In genomic region chr7:30551445-30552101, GRCm38 (mm10) we compare ENCODE assay signal across 8 mouse cellular contexts. TPM values are rescaled to one million over a fixed set of nuclear protein-coding genes. Genes with fewer than 3 reads are reported as not detected.
DNase-seq lines count a peak whose midpoint lies in the region.

No protein-coding gene starts in this region.

- peak overlapping the region; percentile 68 for H3K4me3 ChIP-seq in hindbrain, embryonic 10.5 days

- peaks cover 54% of the 10 kb centered on the region for H3K36me3 ChIP-seq in hindbrain, embryonic 10.5 days

- H3K4me1 ChIP-seq in hindbrain, embryonic 10.5 days (replicated peaks), result peaks cover 19% of the 10 kb centered on the region

- peaks cover 6% of the 10 kb centered on the region; the same call in 1 of the 2 replicates for H3K27me3 ChIP-seq in hindbrain, embryonic 10.5 days (ENCODE audit: insufficient read depth, poor library complexity, severe bottlenecking)

- WGBS in hindbrain, embryonic 10.5 days, result 3% methylated on average over 10 of the region's 10 CpGs

- no peaks in the 10 kb centered on the region for H3K9me3 ChIP-seq in hindbrain, embryonic 10.5 days

- peak; percentile 61 for DNase-seq in adrenal gland, postnatal 14 days
- DNase-seq in adrenal gland, postnatal 25 days, result no peak
- DNase-seq in retina, adult 2 months (ENCODE audit: low read depth, low spot score), result peak; percentile 71
- DNase-seq in retina, postnatal 1 day, result no peak
- DNase-seq in hindbrain, embryonic 10.5 days (ENCODE audit: low spot score), result no peak
- peak; percentile 85 for DNase-seq in lung, postnatal 36 days
- no peak for DNase-seq in ovary, postnatal 36 days (ENCODE audit: low spot score)
- DNase-seq in gastrocnemius, adult 18-20 months (ENCODE audit: low spot score), result no peak

- H3K27ac ChIP-seq in hindbrain, embryonic 10.5 days, result peak overlapping the region; percentile 96

RNA-seq across cellular contexts. Expression of gene Hspb6, which starts 0.4 kb away (rescaled TPM):
- total RNA-seq in adrenal gland, postnatal 14 days (2021), result 24.2 and 29.4 TPM in 2 replicates
- 30.2 and 33.5 TPM in 2 replicates for total RNA-seq in adrenal gland, postnatal 25 days (2021)
- 4.1 and 5.3 TPM in 2 replicates for polyA plus RNA-seq in hindbrain, embryonic 10.5 days (2016; fragmentation: Nextera tagmentation; extraction: Ambion mirVana)
- 1,000 to 10,000 TPM; 1,641 to 2,096 TPM for total RNA-seq in gastrocnemius, adult 18-20 months (2021)

RNA-seq across cellular contexts. Expression of gene Proser3, which starts 0.5 kb away (rescaled TPM):
- 7.6 and 9.2 TPM in 2 replicates for total RNA-seq in adrenal gland, postnatal 14 days (2021)
- total RNA-seq in adrenal gland, postnatal 25 days (2021), result 14.8 TPM in 2 replicates
- 13.8 and 15.1 TPM in 2 replicates for polyA plus RNA-seq in hindbrain, embryonic 10.5 days (2016; fragmentation: Nextera tagmentation; extraction: Ambion mirVana)
- total RNA-seq in gastrocnemius, adult 18-20 months (2021), result 1 to 10 TPM; 5.1 to 8.0 TPM

RNA-seq across cellular contexts. Expression of gene Lin37, which starts 8.1 kb away (rescaled TPM):
- 41.6 and 46.3 TPM in 2 replicates for total RNA-seq in adrenal gland, postnatal 14 days (2021)
- 56.9 and 67.6 TPM in 2 replicates for total RNA-seq in adrenal gland, postnatal 25 days (2021)
- 47.6 and 50.2 TPM in 2 replicates for polyA plus RNA-seq in hindbrain, embryonic 10.5 days (2016; fragmentation: Nextera tagmentation; extraction: Ambion mirVana)
- 1 to 10 TPM; 8.7 to 9.0 TPM for total RNA-seq in gastrocnemius, adult 18-20 months (2021)

RNA-seq across cellular contexts. Expression of gene U2af1l4, which starts 11.5 kb away (rescaled TPM):
- total RNA-seq in adrenal gland, postnatal 14 days (2021), result 60.3 and 66.8 TPM in 2 replicates
- total RNA-seq in adrenal gland, postnatal 25 days (2021), result 71.9 and 81.8 TPM in 2 replicates
- polyA plus RNA-seq in hindbrain, embryonic 10.5 days (2016; fragmentation: Nextera tagmentation; extraction: Ambion mirVana), result 96.0 and 106 TPM in 2 replicates
- total RNA-seq in gastrocnemius, adult 18-20 months (2021), result 10 to 100 TPM; 50.9 to 53.6 TPM

RNA-seq across cellular contexts. Expression of gene Gm49396, which starts 11.6 kb away (rescaled TPM):
- 3.8 and 4.6 TPM in 2 replicates for total RNA-seq in adrenal gland, postnatal 14 days (2021)
- 6.3 and 8.0 TPM in 2 replicates for total RNA-seq in adrenal gland, postnatal 25 days (2021)
- 16.4 and 16.9 TPM in 2 replicates for polyA plus RNA-seq in hindbrain, embryonic 10.5 days (2016; fragmentation: Nextera tagmentation; extraction: Ambion mirVana)
- 1 to 10 TPM; 1.0 to 1.3 TPM for total RNA-seq in gastrocnemius, adult 18-20 months (2021)

Comparison
In these comparisons a context has a peak if more than half of its experiments do, and no peak if none do; other contexts are left out.
1. DNase-seq: peak in adrenal gland, postnatal 14 days (single experiment), retina, adult 2 months (single experiment) and lung, postnatal 36 days (single experiment); none in adrenal gland, postnatal 25 days (single experiment), retina, postnatal 1 day (single experiment), hindbrain, embryonic 10.5 days (single experiment), ovary, postnatal 36 days (single experiment) and gastrocnemius, adult 18-20 months (single experiment).
2. RNA of gene Hspb6, which starts 0.4 kb away (total RNA-seq): 1,641 to 2,096 TPM in gastrocnemius, adult 18-20 months; 30.2 to 33.5 TPM in adrenal gland, postnatal 25 days and 24.2 to 29.4 TPM in adrenal gland, postnatal 14 days; every median in the first group is over 10 times any median in the second.